Mouse (Mus musculus): ENCODE results near the gene Foxf2.

Gene Foxf2

DNA sequence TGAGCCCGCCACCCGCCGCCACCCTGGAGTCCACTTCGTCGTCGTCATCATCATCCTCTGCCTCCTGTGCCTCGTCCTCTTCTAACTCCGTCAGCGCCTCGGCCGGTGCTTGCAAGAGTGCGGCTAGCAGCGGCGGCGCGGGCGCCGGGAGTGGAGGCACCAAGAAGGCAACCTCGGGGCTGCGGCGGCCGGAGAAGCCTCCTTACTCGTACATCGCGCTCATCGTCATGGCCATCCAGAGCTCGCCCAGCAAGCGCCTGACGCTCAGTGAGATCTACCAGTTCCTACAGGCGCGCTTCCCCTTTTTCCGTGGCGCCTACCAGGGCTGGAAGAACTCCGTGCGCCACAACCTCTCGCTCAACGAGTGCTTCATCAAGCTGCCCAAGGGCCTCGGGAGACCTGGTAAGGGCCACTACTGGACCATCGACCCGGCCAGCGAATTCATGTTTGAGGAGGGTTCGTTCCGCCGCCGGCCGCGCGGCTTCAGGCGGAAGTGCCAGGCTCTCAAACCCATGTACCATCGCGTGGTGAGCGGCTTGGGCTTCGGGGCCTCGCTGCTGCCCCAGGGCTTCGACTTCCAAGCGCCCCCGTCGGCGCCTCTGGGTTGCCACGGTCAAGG lies 676 bp downstream of the Foxf2 start:
- no peak for DNase-seq (ENCODE audit: low spot score)

DNA sequence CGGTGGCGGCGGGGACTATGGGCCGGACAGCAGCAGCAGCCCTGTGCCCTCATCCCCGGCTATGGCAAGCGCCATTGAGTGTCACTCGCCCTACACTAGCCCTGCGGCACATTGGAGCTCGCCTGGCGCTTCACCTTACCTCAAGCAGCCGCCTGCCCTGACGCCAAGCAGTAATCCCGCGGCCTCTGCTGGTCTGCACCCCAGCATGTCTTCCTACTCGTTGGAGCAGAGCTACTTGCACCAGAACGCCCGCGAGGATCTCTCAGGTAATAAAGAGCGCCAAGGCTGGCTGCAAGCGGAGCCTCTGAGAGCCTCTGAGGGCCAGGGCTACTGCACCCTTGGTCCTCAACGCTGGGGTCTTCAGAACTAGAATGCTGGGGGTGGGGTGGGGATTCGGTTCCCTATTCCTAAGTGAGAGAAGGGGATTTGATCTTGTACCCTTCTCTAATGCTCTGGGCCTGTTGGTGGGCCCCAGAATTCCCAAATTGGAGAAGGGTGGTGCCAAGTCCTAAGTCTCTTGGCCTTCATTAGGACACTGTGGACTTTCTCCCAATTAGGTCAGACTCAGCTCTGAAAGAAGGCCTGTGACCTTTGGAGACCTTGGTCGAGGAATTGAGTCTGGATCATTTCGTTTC lies 1.5 kb downstream of the Foxf2 start:
- no peak for DNase-seq (ENCODE audit: low spot score)

- DNase-seq (ENCODE audit: low spot score): no peak
These were observed 2.5 kb downstream of the Foxf2 start for GRCm38 (mm10) chr13:31627864-31628690.

- no peak for DNase-seq (ENCODE audit: low spot score)
These were observed 3.1 kb downstream of the Foxf2 start for GRCm38 (mm10) chr13:31628691-31629180.

- DNase-seq (ENCODE audit: low spot score): no peak
These were observed 3.8 kb downstream of the Foxf2 start for GRCm38 (mm10) chr13:31629321-31629851.

- DNase-seq (ENCODE audit: low spot score): no peak
These were observed 4.4 kb downstream of the Foxf2 start for GRCm38 (mm10) chr13:31630051-31630450.

GRCm38 (mm10) chr13:31630551-31630950 lies 4.9 kb downstream of the Foxf2 start:
- no peak for DNase-seq (ENCODE audit: low spot score)

- no peak for DNase-seq (ENCODE audit: low spot score)
These were observed 5.7 kb downstream of the Foxf2 start for GRCm38 (mm10) chr13:31631291-31631690.

- DNase-seq (ENCODE audit: low spot score): no peak
These were observed 6.8 kb downstream of the Foxf2 start for GRCm38 (mm10) chr13:31632450-31632849.

- no peak for DNase-seq (ENCODE audit: low spot score)
These were observed 7.6 kb downstream of the Foxf2 start for GRCm38 (mm10) chr13:31633259-31633658.

- no peak for DNase-seq (ENCODE audit: low spot score)
These were observed 9.9 kb downstream of the Foxf2 start for GRCm38 (mm10) chr13:31635546-31635945.

DNA sequence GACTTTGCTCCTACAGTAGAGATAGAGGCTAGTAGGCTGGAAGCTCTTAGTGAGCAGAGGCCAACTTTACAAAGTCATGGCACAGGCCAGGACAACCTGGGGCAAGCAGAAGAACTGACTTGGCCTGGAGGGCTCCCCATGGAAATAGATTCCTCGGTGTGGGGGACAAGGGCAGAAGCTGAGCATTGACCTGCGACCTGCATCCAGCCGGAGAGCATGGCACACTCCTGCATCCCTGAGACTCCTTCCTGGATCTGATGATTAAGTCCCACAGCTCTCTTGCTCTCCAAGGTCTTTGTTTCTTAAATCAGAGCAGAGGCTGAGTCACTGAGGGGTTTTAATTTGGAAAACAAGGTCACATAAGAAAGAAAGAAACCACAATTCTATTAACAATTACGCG lies 15.9 kb downstream of the Foxf2 start:
- DNase-seq (ENCODE audit: low spot score): no peak

- DNase-seq (ENCODE audit: low spot score): no peak
These were observed 26.6 kb downstream of the Foxf2 start for GRCm38 (mm10) chr13:31652131-31652745.

- no peak for DNase-seq (ENCODE audit: low spot score)
These were observed 30.6 kb downstream of the Foxf2 start for GRCm38 (mm10) chr13:31656249-31656648.

DNA sequence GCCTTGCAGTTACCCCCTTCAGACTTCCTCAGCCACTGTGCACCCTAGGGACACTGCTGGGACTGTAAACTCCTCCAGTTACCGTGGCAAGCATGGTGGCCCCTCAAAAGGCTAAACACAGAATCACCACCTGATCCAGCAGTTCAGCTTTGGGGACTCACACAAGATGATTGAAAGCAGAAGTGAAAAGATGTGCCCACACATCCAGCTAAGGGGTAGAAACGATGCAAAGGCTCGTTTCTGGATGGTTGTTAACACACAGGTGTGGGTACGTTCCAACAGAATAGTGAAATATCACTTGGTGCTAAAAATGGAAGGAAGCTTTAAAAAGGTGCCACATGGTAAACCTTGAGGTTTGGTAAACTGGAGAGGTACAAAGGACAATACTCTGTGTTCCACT lies 32.6 kb downstream of the Foxf2 start:
- DNase-seq (ENCODE audit: low spot score): no peak

GRCm38 (mm10) chr13:31658963-31659362 lies 33.3 kb downstream of the Foxf2 start:
- no peak for DNase-seq (ENCODE audit: low spot score)

DNA sequence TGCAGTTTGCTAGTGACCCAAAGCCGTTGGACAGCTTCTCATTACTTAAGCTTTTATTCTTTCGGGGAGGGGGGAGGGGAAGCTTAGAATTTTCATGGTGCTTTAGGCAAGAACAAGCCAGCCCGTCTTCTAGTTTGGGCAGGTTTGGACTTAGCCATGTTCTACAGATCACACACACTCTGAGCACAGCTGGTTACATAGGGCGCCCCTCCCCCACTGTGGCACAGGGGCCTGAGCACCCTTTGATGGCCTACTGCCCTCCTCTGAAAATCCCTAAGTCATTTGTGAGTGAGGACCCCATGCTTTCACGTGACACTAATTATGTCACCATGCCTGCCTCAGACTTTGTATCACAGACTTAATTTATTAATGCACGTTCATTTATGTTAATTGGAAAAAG lies 35.6 kb downstream of the Foxf2 start:
- DNase-seq (ENCODE audit: low spot score): no peak

- DNase-seq (ENCODE audit: low spot score): no peak
These were observed 39.8 kb downstream of the Foxf2 start for GRCm38 (mm10) chr13:31665376-31665775.

DNA sequence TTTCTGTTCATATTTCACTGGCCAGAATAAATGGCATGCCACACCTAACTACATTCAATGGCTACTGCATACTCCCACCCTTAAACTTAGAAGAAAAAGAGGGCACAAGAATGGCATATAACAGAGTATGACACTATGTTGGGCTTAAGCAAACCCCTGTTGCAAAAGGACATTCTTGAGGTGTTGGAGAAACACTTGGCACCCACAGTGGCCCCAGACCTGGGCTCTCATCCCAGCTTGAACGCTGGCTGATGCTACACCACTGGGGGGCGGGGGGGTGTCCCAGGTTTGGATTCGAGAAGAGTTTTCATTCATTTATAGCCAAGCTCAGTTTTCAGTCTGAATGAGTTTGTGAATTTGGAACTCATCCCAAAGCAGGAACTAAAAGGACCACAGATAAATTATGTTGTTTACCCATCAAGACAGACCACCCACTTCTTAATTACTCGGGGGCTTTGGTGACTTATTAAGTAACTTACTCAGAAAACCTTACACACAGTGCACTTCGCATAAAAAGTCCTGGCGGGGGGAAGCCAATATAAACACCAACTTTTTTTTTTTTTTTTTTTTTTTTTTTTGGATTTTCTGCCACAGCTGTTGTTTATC lies 42.4 kb downstream of the Foxf2 start:
- no peak for DNase-seq (ENCODE audit: low spot score)

DNA sequence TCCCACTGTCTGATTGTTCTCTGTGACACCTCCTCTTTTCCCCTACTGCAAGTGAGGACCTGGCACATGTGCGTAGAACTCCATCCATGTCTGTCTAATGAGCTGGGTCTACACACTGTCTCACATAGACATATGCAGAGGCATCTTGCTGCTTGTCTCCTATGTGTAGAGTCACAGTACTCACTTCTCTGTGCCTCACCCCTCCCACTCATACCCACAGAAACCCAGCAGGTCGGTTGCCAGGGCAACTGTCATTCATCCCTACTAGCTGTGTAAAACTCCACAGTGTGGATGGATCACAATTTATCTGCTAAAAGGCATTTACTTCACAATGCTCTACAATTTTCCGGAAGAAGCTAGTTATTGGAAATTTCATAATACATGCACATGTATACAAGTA lies 46.5 kb downstream of the Foxf2 start:
- DNase-seq (ENCODE audit: low spot score): no peak
